Mouse (Mus musculus) retina, postnatal 7 days (tissue): ENCODE measurements around the gene Gjd3.

Experiments
- DNase-seq: peaks from one replicate; pipeline ENCODE4 v3.0.0-alpha.2; 2012; ENCODE audit warnings: low read depth, low spot score

Gene Gjd3

GRCm38 (mm10) chr11:98963191-98964021 is 19.4 kb downstream of the Gjd3 start:
- no peak for DNase-seq

GRCm38 (mm10) chr11:98962421-98963095 is 20.3 kb downstream of the Gjd3 start:
- no peak for DNase-seq

- DNase-seq, result no peak
Observed at GRCm38 (mm10) chr11:98961766-98962165, 21.1 kb downstream of the Gjd3 start.

GRCm38 (mm10) chr11:98961051-98961592 is 21.7 kb downstream of the Gjd3 start:
- no peak for DNase-seq

GRCm38 (mm10) chr11:98960313-98960906 is 22.4 kb downstream of the Gjd3 start:
- DNase-seq, result no peak

GRCm38 (mm10) chr11:98959437-98960312 is 23.1 kb downstream of the Gjd3 start:
- no peak for DNase-seq

GRCm38 (mm10) chr11:98956340-98956739 is 26.5 kb downstream of the Gjd3 start:
- no peak for DNase-seq

GRCm38 (mm10) chr11:98955707-98956235 is 27.0 kb downstream of the Gjd3 start:
- no peak for DNase-seq

GRCm38 (mm10) chr11:98954801-98955706 is 27.8 kb downstream of the Gjd3 start:
- DNase-seq, result no peak

GRCm38 (mm10) chr11:98954373-98954772 is 28.4 kb downstream of the Gjd3 start:
- DNase-seq, result peak; percentile 65

- DNase-seq, result no peak
Observed at GRCm38 (mm10) chr11:98953835-98954320, 28.9 kb downstream of the Gjd3 start.

GRCm38 (mm10) chr11:98953361-98953760 is 29.5 kb downstream of the Gjd3 start:
- no peak for DNase-seq

- no peak for DNase-seq
Observed at GRCm38 (mm10) chr11:98952736-98953135, 30.1 kb downstream of the Gjd3 start.

GRCm38 (mm10) chr11:98952111-98952510 is 30.7 kb downstream of the Gjd3 start:
- DNase-seq, result no peak

GRCm38 (mm10) chr11:98951026-98951906 is 31.6 kb downstream of the Gjd3 start:
- DNase-seq, result no peak

GRCm38 (mm10) chr11:98950484-98950883 is 32.3 kb downstream of the Gjd3 start:
- no peak for DNase-seq

- no peak for DNase-seq
Observed at GRCm38 (mm10) chr11:98949958-98950460, 32.8 kb downstream of the Gjd3 start.

- DNase-seq, result no peak
Observed at GRCm38 (mm10) chr11:98949242-98949957, 33.4 kb downstream of the Gjd3 start.
